Mouse (Mus musculus) layer of hippocampus, adult 9-11 months (tissue): Measurements from ENCODE around the gene Pdlim7.

Source experiments
- DNase-seq: peaks from one replicate; pipeline ENCODE4 v3.0.0; 2022

Gene Pdlim7

DNA sequence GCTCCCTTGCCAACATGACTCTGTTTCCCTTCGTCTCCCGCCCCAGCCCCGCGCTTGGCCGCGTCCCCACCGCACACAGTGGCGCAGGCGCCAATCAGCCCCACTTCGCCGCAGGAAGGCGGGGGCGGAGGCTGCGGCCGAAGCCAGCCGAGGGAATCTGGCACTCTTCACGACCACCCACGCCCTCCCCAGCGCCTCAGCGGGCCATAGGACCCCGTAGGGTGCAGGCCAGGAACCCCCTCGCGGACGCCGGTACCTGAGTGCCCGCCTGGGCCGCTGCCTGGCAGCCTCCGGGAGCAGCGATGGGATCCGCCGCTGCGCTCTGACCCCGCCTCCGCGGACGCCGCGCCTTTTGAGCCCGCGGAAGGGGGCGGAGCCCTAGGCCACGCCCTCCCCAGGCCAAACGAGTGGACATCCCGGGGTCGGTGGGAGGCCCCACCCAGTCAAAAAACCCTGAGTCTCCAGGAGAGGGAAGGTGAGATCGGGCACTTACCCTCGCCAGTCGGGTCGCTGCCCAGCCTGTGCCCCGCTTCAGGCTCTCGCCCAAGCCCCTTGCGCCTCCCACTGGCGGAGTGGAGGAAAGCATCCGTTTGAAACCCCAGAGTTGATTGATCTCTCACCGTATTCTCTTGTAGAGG, at the start of gene Pdlim7:
Gene Pdlim7, minus strand, starts transcription at position 566 of the 638 bp plus-strand sequence.
- DNase-seq, result peak; percentile 70

GRCm38 (mm10) chr13:55557499-55557898, 44.0 kb upstream of the Pdlim7 start:
- DNase-seq, result no peak

DNA sequence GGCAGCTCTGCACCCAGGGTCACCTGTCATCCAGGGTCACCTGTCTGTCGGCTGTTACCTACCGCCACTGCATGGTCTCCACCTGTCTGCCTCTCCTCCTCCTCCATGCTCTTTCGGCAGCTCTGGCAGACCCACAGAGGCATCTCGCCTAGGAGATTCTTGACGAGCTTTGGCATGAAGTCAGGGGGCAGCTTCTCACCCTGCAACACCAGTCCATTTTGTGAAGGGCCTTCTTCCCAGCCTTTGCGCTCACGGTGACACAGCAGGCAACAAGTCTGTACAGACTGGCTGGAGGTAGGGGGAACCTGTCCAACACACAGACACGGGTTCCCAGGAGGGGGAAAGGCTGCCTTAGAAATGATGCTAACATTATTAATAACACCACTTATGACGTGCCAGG, 42.4 kb upstream of the Pdlim7 start:
- no peak for DNase-seq

DNA sequence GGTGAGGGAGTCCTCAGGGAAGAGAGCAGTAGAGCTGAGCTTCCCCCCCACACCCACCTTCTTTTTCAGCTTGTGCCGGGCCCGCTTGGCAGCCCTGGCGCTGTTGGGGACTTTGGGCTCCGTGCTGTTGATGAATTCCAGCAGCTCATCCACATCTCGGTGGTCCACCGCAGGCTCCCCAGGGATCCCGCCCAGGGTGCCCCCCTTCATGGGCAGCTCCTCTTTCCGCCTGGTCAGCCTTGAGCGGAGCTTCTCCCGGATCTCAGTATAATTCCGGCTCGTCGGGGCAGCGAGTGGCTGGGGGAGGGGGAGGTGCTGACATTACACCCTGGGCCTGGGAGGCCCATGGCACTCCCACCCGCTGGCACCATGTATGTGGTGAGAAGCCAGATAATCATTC, 35.6 kb upstream of the Pdlim7 start:
- DNase-seq, result no peak

DNA sequence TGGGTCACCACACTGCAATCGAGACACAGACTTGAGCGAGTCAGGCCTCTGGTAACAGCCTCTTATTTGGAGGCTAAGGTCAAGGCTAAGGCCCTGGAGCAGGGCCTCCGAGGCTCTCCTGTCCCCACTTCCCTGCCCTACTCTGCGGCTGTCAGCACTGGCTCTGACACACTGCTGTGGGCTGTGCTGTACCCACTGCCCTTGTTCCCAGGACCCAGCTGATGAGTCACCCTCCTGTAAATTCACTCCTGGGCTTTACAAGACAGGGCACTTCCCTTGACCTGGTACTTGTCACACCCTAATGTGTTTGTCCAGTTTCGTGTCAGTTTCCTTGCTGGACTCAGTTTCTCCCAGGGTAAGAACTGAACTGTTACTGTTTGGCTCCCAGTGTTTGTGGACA, 35.0 kb upstream of the Pdlim7 start:
- no peak for DNase-seq

DNA sequence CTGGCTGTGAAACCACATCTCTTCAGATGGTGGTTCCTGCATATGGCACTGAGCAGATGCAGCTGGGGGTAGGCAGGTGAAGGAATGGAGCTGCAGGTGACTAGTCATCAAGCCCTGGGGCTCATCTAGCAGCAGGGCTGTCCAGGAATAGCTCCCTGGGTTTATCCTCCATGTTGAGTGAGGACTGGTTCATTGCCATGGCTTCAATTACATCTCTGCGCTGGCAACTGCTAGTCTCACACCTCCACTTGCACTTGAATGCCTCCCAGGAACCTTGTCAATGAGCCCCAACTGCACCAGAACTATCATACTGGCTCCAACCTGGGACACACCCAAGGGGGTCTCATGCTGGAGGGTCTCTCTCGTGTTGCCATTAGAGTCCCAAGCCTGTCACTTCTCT, 34.4 kb upstream of the Pdlim7 start:
- DNase-seq, result no peak

DNA sequence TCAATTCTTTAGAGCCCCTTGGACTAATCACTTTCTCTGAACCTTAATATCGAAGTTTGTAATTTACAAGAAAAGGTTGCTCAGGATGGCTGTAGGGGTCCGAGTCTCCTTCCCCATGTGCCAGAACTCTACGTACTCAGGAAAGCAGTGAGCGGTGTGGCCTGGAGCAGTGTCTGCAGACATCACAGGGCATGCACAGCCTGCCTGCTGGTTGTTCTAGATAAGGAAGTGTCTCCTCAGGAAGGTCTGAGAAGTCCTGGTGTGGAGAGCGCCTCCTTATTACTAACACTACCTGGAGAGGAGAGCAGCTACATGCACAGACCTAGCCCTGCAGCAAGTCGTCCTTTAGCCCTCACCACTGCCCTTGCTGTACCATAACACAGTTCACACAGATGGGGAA, 31.3 kb upstream of the Pdlim7 start:
- no peak for DNase-seq

- no peak for DNase-seq
Observed at GRCm38 (mm10) chr13:55543447-55543846, 30.0 kb upstream of the Pdlim7 start.

DNA sequence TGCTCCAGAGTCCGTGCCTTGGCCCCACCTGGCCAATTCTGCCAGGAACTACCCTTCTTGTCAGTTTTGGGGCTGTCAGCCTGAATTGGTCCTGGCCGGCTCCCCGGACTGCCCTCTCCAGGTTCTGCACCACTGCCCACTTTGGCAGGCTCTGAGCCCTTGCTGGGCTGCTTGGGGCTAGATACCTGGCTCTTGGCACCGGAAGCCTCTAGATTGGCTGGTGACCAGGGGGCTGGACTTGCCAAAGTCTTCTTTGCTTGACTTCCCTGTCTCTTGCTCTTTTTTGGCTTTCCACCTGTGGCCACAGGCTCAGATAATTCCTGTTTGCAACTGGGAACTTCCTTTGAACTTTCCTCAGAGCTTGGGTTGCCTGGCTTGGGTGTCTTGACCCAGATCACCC, 29.4 kb upstream of the Pdlim7 start:
- DNase-seq, result no peak

DNA sequence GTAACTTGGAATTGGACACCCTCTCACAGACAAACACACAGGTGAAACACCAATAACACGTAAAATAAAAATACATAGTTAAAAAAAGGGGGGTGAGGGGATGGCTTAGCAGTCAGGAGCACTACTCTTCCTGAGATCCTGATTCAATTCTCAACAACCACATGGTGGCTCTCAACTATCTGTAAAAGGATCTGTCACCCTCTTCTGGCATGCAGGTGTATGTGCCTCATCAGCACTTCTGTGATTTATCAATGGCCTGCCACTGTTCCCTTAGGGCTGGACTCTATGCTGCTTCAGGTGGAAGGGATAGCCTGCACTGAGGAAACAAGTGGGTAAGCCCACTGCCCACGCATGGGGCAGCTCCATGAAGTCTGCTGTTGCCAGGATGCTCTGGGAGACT, 27.5 kb upstream of the Pdlim7 start:
- no peak for DNase-seq

GRCm38 (mm10) chr13:55536194-55537175, 23.0 kb upstream of the Pdlim7 start, which contains the start of gene Ddx41:
Gene Ddx41 (minus strand): TSS chr13:55536658.
- DNase-seq, result peak; percentile 100

DNA sequence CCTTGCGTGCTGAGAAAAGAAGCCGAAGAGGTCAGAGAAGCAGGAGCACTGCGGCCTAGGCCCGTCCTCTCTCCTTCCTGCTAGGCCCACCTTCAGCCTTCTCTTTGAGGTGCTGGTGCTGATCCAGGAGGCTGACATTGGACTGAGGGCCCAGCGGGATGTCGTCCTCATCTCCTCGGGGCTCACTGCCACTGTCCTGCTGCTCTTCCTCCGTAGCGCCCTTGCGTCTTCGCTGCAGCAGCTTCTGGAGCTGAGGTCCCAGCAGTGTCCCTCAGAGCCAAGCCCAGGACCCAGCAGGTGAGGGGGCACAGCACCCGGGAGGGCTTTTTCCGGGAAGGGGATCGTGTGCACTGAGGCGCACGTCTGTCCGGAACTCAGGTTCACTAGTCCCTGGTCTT, 22.3 kb upstream of the Pdlim7 start:
- no peak for DNase-seq

DNA sequence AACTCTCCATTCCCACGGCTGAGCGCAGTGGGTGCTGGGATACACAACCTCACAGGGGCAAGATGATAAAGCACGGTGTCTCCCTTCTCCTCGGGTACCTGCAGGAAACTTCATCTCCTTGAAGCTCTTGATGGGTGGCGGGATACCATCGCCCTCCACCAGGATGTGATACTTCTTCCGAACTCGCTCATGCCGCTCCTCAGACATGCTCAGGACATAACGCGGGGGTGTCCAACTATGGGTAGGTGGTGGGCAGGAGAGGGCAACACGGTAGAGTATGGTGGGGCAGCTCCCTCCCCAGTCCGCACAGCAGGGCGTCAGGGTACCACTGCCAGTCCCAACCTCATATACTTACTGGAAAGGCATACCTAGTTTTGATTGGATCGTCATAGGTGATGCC, 21.7 kb upstream of the Pdlim7 start:
- no peak for DNase-seq

DNA sequence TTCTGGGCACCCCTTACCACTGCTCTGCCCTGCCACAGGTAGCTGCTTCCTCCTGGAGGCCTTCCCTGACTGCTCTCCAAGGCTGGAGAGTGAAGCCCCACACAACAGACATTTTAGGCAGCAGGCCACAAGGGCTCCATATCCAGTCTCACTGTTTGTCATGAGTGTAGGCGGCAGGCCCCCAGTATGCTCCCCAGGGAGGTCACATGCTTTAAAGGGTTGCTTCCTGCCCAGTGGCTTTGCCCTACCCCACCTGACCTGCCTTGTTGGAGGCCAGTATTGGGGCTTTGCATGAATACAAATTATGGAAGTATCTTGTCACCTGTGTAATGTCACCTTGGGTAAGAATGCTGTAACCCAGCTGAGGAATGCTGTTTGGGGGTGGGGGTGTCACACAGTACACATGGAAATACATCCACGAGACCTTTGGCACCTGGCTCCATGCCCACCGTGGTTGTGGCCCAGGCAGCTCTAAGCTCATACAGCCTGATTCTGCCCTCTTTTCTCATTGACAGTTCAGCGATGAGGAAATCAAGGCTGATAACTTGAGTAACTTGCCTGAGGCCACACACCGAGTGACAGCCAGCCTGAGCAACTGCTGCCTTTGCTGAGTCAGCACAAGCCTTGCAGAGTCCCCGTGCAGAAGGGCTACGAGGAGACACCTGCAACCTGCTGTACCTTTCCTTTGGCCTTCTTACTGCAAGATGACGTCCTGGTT, 15.9 kb upstream of the Pdlim7 start, which contains the start of gene Dok3:
Gene Dok3, minus strand, starts transcription at position 99 of the 718 bp plus-strand sequence.
- no peak for DNase-seq

- DNase-seq, result no peak
Observed at GRCm38 (mm10) chr13:55527834-55528772, 14.6 kb upstream of the Pdlim7 start.

GRCm38 (mm10) chr13:55527212-55527611, 13.7 kb upstream of the Pdlim7 start:
- DNase-seq, result no peak

DNA sequence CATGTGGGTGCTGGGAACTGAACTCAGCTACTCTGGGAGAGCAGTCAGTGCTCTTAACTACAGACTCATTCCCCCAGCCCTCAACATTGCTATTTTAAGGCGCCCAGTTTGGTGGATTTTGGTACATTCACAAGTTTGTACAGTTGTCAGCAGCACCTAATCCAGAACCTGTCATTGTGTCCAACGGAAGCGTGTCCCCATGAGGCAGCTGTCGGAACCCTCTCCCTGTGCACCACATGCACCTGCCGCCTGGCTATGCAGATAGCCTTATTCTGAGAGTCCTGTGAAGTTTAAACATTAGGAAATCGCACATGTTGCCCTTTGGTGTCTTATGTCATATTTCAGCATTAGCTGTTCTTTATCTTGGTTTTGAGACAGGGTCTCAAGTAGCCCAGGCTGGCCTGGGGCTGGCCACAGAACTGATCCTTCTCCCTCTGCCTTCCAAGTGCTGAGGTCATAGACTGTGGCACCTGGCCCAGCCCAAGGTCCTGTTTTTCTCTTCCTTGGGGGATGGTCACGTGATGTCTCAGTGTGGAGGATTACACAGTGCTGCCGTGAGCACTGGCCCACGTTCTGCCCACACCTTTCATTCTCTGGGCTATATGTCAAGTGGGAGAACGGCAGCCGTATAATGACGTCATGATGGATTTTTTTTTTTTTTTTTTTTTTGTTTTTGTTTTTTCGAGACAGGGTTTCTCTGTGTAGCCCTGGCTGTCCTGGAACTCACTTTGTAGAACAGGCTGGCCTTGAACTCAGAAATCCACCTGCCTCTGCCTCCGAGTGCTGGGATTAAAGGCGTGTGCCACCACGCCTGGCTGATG, 12.5 kb upstream of the Pdlim7 start:
- DNase-seq, result no peak

GRCm38 (mm10) chr13:55523951-55524600, 10.6 kb upstream of the Pdlim7 start:
- DNase-seq, result no peak

GRCm38 (mm10) chr13:55523278-55523677, 9.8 kb upstream of the Pdlim7 start:
- no peak for DNase-seq

DNA sequence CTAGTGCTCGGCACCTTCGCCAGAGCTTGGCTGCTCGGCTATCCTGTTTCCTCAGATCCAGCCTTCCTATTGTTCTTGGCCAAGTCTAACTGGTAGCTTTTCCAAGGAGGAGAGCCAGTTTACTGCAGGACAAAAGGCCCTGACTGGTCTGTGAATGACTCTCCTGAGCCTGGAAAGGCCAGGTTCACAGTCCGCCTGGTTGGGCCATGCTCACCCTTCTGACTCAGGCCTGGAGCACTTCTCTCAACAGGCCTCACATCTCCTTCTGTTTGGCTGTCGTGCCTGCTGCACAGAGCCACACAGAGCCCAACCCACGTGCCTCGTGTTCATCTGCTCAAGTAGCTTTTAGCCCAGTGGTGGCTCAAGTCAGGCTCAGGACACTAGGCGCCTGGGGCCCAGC, 9.3 kb upstream of the Pdlim7 start:
- DNase-seq, result no peak

DNA sequence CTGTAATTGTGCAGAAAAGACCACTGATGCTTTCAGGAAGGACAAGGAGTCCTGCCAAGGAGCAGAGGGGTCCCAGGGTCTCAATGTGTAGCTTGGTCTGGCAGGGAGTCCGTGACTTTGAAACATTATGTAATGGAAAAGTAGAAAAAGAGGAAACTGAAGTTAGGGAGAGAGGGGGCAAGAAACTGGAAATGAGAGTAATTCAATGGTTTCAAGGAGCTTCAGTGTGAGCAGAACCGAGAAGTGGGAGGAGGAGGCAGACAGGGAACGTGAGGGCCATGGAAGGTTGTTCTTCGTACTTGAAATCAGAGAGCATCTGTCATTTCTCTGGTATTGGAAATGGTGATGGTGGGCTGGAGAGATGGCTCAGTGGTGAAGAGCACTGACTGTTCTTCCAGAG, 6.1 kb upstream of the Pdlim7 start:
- no peak for DNase-seq
